Mouse (Mus musculus) thymus, postnatal 25 days (tissue): ENCODE measurements around the gene Eng.
A peak's percentile ranks its signal among the peaks of the same experiment; 100 is the strongest.

Experiments used
- DNase-seq: peaks from one replicate; pipeline ENCODE4 v3.0.0; 2022

Gene Eng

GRCm38 (mm10) chr2:32624111-32624748 is 22.2 kb upstream of the Eng start:
- no peak for DNase-seq

GRCm38 (mm10) chr2:32625212-32625872 is 21.1 kb upstream of the Eng start:
- no peak for DNase-seq

- no peak for DNase-seq
Observed at GRCm38 (mm10) chr2:32625873-32626694, 20.3 kb upstream of the Eng start.

DNA sequence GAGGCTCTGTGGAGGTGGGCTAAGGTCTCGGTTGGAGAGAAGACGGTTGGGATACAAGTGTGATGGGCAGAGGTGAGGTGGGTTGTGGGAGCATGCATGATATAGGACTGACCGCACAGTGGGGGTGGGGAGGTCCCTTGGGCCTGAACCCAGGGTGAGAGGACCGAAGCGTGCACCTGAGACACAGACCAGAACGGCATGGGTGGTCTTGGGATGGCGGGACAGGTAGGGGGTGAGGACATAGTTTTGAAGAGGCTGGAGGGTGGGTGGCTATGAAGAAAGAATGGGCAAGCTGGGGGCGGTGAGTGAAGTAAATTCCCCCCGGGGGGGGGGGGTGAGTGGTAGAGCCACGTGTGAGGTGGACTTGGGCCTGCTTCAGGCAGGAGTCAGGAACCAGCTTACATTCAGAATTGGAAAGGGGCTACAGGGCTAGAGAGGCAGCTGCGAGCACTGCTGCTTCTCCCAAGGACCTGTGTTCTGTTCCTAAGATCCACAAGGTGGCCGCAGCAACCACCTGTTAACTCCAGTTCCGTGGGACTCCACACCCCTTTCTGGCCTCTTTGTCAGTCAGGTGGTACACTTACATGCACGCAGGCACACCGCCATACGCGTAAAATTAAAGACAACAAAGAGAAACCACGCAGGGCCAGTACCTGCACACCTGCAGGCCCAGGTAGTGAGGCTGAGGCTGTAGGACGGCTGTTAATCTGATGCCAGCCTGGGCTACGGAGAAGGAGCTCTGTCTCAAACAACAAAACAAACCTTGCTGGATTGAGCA is 18.9 kb upstream of the Eng start:
- no peak for DNase-seq

GRCm38 (mm10) chr2:32628044-32628550 is 18.3 kb upstream of the Eng start:
- no peak for DNase-seq

DNA sequence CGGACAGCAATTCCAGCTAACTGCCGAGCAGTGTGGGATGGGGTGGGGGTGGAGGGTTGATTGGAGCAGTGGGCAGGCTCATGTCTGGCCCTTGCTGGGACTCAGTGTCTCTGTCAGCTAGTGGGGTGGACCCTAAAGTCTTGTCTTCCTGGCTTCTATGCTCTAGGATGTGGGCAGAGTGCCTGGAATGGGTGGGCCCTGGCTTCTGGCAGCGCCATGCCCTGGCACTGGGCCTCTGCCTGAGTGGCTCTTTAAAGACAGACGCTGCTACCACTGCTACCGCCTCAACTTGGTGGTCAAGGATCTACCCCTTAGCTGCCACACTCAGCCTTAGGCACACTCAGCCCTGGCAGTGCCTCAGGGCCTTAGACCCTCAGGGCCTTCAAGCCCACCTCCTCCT is 17.7 kb upstream of the Eng start:
- DNase-seq, result no peak

- no peak for DNase-seq
Observed at GRCm38 (mm10) chr2:32629276-32629976, 17.0 kb upstream of the Eng start.

DNA sequence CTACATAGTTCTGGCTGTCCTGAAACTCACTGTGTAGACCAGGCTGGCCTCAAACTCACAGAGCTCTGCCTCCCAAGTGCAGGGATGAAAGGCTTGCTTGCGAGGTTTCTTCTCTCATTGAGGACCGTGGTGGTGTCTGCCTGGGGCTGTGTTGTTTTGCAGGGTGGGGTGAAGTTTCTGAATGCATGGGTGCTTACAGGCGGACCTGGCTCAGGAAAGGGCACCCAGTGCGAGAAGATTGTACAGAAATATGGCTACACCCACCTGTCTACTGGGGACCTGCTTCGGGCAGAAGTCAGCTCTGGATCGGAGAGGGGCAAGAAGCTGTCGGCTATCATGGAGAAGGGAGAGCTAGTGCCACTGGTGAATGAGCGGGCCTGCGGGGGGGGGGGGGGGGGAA is 16.4 kb upstream of the Eng start:
- DNase-seq, result no peak

DNA sequence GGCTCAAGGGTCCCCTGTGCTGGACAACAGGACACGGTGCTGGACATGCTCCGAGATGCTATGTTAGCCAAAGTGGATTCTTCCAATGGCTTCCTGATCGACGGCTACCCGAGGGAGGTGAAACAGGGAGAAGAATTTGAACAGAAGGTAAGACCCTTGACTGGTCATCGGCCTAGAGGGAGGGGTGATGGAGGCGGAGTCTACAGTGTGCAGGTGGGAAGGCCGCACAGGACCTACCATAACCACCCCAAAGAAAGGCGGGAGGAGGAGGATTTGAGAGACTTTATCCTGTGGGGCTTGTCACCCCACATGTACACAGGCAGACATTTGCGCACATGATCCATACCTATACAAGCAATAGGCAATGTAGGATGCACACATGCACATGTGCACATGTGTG is 15.3 kb upstream of the Eng start:
- DNase-seq, result no peak

DNA sequence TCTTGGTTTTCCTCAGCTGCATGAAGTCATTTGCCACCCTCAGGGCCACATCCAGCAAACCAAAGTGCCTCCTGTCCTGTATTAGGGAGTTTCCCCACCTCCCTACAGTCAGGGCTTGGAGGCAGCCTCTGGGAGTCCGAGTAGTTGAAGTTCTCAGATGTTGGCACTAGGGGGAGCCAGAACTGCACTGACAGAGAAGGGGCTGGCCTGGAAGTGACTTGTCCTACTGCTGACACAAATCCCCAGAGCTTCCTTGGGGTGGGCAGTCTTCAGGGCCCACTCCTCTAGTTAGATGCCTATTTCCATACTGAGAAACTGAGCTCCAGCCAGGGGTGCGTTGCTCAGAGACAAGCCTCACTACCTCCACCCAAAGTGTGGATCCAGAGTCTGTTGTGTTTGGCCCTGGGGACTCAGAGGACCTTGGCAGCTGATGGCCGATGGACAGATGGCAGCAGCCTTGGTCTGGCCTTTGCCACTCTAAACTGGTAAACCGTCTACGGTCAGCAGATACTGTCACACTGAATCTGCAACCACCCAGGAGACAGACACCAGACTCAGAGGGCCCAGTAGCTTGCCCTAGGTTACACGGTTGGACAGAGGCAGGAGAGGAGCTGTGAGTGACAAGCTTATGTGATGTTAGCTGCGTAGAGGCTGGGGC is 14.5 kb upstream of the Eng start:
- DNase-seq, result peak; percentile 82

DNA sequence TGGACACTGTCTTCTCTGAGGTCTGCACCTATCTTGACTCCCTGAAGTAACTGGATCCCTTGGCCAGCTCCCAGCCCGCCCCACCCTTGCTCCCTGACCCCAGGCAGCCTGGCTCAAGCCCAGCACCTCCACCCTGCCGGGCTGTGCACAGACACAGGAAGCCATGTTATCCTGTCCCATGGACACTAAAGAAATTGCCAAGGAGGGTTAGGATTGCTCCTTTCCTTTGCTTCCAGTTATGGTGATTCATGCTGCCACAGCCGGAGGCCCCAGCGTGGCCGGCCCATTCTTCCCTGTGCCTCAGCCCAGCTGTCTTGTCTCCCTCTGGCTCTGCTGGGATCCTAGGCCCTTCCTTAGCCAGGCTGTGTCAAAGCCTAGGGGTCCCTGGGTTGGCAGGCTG is 12.7 kb upstream of the Eng start:
- DNase-seq, result no peak

DNA sequence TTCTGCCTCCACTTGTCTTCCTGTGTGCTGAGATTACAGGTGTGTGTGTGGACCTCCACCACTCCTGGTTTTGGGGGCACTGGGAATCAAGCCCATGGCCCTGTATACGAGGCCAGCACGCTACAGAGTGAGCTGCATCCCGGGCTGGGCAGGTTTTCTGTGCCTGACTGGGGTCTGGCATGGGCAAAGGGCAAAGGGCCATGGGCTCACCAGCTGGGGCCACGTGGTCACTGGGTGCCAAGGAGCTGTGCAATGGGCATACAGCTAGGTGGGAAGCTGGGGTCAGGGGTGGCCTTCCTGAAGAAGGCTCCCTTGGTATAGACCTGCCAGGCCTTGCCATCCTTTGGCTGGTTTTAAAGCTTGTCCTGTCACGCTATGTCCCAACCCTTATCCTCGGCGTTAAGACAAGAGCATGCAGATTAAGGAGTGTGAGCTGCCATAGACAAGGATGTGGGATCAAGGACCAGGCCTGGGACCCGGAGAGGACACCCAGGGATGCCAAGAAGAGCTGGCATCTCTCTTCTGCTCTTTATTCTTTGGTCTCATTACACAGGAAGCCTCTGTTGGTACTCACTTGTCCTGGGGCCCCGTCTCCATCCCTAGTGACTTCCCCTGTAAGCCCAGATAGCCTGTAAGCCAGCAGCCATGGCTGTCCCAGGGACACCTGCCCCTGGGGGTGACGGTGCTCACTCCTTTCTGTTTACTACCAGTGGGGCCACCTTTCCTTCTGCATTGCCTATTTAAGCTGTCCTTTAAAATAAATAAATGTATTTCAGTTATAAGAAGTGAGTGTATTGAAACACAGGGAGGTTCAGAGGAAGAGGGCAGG is 11.9 kb upstream of the Eng start:
- DNase-seq, result no peak

GRCm38 (mm10) chr2:32636617-32637016 is 9.8 kb upstream of the Eng start:
- no peak for DNase-seq

DNA sequence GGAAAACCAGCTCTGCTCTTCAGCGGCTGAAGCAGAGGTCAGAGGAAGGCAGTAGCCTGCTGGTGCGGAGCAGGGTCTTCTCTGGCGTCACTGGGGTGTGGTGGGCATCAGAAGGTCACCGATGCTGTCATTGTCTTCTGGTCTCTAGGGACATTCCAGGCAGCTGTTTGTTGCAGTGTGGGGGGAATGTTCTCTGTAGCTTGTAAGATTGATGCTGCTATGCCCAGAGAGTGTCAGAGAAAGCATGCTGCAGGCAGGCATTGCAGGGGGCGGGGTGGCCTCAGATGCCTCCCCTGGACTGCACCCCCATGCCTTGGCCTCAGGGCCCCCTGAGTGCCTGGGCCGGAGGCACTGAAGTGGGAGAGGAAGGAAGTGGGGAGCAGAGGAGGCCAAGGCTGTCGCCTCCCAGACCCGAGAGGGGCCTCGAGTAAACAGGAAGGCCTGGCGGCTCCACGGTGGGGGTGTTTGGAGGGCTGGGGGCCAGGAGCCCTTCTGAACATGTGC is 8.6 kb upstream of the Eng start:
- DNase-seq, result peak; percentile 84

- no peak for DNase-seq
Observed at GRCm38 (mm10) chr2:32639632-32640031, 6.8 kb upstream of the Eng start.

DNA sequence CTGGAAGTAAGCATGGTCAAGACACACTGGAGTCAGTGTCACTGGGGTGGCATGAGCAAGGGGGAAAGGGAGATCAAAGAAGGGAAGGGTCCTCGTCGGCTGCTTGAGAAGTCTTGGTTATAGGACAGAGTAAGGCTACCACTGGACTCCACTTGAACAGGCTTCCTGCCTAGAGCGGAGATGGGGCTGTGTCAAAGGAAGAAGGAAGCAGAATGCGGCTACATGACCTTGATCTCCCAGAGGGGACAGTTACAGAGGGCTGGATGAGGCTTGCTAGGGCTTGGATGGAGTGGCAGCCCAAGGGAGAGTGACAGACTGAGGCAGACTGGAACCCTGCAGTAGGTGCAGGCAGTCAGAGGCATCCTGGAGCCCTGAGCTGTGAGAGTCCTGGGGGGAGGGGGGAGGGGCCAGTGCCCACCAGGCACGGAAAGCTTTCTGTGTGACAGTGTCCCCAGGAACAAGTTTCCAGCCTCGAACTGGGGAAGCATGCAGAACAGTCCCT is 5.8 kb upstream of the Eng start:
- DNase-seq, result no peak

- no peak for DNase-seq
Observed at GRCm38 (mm10) chr2:32641810-32642209, 4.6 kb upstream of the Eng start.

DNA sequence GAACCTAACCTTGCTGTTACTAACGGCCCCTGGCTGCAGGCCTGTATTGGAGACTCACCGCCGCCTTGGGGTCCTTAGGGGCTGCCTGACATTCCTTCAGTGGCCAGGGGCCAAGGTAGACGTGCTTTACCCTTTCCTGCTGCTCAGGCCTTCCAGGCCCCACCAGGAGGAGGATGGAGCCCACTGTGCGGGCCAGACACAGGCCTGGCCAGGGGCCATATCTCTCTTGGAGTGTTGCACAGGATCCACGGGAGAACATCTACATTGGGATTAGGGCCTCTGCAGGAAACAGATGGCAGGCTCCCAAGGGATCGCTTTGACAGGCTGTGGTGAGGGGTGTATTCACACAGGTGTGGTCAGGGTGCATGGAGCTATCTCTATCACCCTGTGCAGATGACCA is 3.6 kb upstream of the Eng start:
- no peak for DNase-seq

DNA sequence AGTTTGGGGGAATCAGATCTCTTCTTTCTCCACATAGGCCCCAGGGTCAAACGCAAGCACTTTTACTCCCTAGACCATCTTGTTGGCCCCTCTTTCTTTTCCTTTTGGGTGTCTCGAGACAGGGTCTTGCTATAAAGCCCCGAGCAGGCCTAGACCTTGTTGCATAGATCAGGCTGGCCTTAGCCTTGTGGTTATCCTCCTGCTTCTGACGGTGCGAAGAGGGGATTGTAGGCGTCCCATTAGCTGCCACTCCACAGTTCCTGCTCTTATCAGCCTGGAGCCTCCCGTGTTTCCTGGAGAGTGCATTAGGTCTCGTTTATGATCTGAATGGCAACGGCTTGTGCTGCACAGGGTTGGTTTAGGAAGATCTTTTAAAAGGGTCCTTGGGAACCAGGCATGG is 2.3 kb upstream of the Eng start:
- DNase-seq, result no peak

DNA sequence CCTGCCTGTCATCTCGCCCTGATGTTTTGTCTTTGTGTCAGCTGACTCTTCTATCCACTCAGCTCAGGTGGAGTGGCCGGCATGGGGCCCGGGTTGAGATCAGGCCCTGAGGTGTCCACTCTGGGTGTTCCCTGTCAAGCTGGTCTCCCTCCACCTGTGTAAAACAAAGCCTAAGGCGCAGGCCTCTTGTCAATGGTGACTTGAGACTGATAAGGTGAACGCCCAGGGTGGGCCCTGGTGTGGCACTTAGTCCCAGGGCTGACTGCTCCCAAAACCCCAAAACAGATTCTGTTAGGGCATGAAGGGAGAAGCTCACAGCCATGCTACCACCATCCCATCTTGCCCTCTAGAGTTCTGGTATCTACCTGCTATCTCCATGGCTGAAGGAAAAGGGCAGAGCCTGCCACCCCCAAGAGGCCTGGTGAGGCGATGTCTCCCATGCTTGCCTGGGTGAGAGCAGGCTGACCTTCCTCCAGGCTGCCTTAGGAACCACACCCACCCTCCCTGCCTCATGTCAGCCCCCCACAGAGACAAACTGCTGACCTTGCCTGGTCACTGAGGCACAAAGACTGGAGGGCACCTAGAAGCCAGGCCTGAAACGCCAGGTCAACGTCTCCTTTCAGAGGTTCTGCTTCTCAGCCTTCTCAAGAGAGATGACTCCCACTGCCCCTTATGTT is 1.5 kb upstream of the Eng start:
- DNase-seq, result no peak
